Mouse (Mus musculus) kidney, adult 2 months (tissue): ENCODE measurements around the gene Syne2.

ENCODE experiments used
- CTCF ChIP-seq: fragments of 200-500 bp; conservative IDR thresholded peaks from 2 replicates; pipeline ENCODE4 v1.5.1; 2011; ENCODE audit warnings: low read depth, mild to moderate bottlenecking, control low read depth, low read length, moderate library complexity, mixed read lengths; ENCODE audit not compliant: insufficient read depth, insufficient read length
- POLR2A ChIP-seq: fragments of 200-500 bp; IDR thresholded peaks from one replicate; pipeline ENCODE4 v1.6.1; 2011; ENCODE audit warnings: low read depth, low read length, control low read depth

DNA sequence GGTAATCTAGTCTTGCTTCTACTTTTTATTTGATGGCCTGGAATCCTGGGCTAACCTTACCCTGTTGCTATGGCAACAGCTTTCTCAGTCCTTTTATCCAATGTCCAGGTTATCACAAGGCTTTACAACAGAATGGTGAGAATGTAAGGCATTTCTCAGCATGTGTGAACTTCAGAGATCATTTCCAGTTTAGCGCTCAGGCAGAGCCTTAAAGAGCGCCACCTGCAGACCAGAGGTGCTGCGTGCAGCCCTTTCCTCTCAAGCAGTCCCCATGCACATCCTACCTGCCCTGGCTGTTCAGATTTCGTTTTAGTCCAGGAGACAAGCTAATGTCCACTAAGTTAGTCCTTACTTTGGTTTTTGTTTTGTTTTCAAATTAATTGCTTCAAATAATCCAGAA is 312.3 kb downstream of the Syne2 start:
- TF ChIP-seq CTCF (peak; percentile 63), POLR2A (no peak)
